ENCODE assay signal across 8 mouse cellular contexts in the genomic region with DNA sequence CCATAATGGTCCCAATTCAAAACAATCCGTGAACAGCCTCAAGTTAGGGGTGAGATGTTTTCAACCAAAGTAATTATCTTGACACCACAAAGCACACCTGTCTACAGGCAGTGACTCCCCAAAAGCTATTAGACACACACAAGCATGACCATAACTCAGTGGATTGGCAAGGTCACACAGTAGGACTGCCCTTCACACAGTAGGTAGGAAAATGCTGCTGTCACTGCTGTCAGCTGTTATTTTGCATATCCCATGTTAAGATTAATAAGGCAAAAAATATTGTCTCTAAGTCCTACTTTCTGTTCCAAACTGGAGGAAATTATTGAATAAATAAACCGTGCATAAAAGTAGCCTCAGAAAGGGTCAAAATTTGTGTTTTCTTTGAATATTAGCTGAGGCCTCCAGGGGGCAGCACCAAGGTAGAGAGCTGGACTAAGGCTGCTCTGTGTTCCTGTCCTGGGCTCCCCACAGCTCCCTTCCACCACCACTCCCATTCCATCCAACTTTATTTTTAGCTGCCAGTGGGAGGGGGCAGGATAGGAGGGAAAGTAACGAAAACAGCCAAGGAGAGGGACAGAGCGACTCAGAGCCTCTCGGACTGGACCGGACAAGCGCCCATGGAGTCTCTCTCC. TPM values are rescaled to one million over a fixed set of nuclear protein-coding genes. Genes with fewer than 3 reads are reported as not detected.
DNase-seq lines count a peak whose midpoint lies in the region; ATAC-seq and TF ChIP-seq lines count a peak whose summit lies in the region.

A gene (plus strand): TSS at position 567 of the 632 bp plus-strand sequence.

- peak within 1 kb of the TSS; percentile 36 for H3K4me2 ChIP-seq in heart, embryonic 14.5 days (ENCODE audit: low read length)
- H3K4me2 ChIP-seq in liver, embryonic 12.5 days = no peak within 1 kb of the TSS
- no peak within 1 kb of the TSS for H3K4me2 ChIP-seq in stomach, embryonic 15.5 days

- no peak within 1 kb of the TSS for H3K27ac ChIP-seq in spleen, adult 2 months (ENCODE audit: insufficient read depth, low read length)
- no peak within 1 kb of the TSS for H3K27ac ChIP-seq in heart, embryonic 14.5 days (replicated peaks in 1 of 2; ENCODE audit: control insufficient read depth in 1 of 2, insufficient read depth in 1 of 2, low read depth in 2 of 2, low read length in 2 of 2)
- no peak within 1 kb of the TSS for H3K27ac ChIP-seq in liver, embryonic 12.5 days
- no peak within 1 kb of the TSS for H3K27ac ChIP-seq in stomach, embryonic 15.5 days

- H3K27me3 ChIP-seq in spleen, adult 2 months (ENCODE audit: control insufficient read depth, insufficient read depth, low read length) = no peaks in the 10 kb centered on the region
- H3K27me3 ChIP-seq in heart, embryonic 14.5 days (ENCODE audit: control insufficient read depth, insufficient read depth, low read length) = no peaks in the 10 kb centered on the region
- no peaks in the 10 kb centered on the region for H3K27me3 ChIP-seq in liver, embryonic 12.5 days (replicated peaks)
- no peaks in the 10 kb centered on the region for H3K27me3 ChIP-seq in stomach, embryonic 15.5 days (replicated peaks)

- TF ChIP-seq POLR2A in spleen, adult 2 months (IDR thresholded peaks at IDR 0.05; ENCODE audit: low read depth, low read length) = no peak

- no peaks in the 10 kb centered on the region for H3K4me1 ChIP-seq in spleen, adult 2 months (ENCODE audit: control insufficient read depth, insufficient read depth, insufficient read length)
- peaks cover 3 to 11% of the 10 kb centered on the region in 2 experiments; a peak in 3 of 4 replicates for H3K4me1 ChIP-seq in heart, embryonic 14.5 days (ENCODE audit: control insufficient read depth in 2 of 2, insufficient read depth in 2 of 2, low read length in 2 of 2)
- no peaks in the 10 kb centered on the region for H3K4me1 ChIP-seq in liver, embryonic 12.5 days
- H3K4me1 ChIP-seq in stomach, embryonic 15.5 days = no peaks in the 10 kb centered on the region

- WGBS in spleen, adult 2 months = 80% methylated on average over 7 of the region's 7 CpGs
- WGBS in heart, embryonic 14.5 days = 34% methylated on average over 7 of the region's 7 CpGs
- 74% methylated on average over 7 of the region's 7 CpGs for WGBS in liver, embryonic 12.5 days (ENCODE audit: insufficient replicate concordance)
- WGBS in stomach, embryonic 15.5 days = 54% methylated on average over 7 of the region's 7 CpGs

- H3K9ac ChIP-seq in heart, embryonic 14.5 days (ENCODE audit: low read length) = peak within 1 kb of the TSS; percentile 22; the same call in 1 of the 2 replicates
- no peak within 1 kb of the TSS for H3K9ac ChIP-seq in liver, embryonic 12.5 days
- no peak within 1 kb of the TSS for H3K9ac ChIP-seq in stomach, embryonic 15.5 days

- H3K36me3 ChIP-seq in spleen, adult 2 months (ENCODE audit: control insufficient read depth, insufficient read depth, low read length) = peaks cover 9% of the 10 kb centered on the region
- peaks cover 38% of the 10 kb centered on the region for H3K36me3 ChIP-seq in heart, embryonic 14.5 days (ENCODE audit: control insufficient read depth, insufficient read depth, low read length)
- H3K36me3 ChIP-seq in liver, embryonic 12.5 days = peaks cover 29% of the 10 kb centered on the region
- H3K36me3 ChIP-seq in stomach, embryonic 15.5 days = peaks cover under 1% of the 10 kb centered on the region; the same call in 1 of the 2 replicates

- H3K4me3 ChIP-seq in spleen, adult 2 months (ENCODE audit: extremely low read depth, insufficient read depth, insufficient read length) = no peak within 1 kb of the TSS
- H3K4me3 ChIP-seq in heart, embryonic 14.5 days (ENCODE audit: control insufficient read depth in 1 of 2, insufficient read depth in 1 of 2, low read depth in 1 of 2, low read length in 2 of 2) = peak within 1 kb of the TSS in 1 of 2 experiments; percentile 4; a peak in 1 of 4 replicates
- no peak within 1 kb of the TSS for H3K4me3 ChIP-seq in liver, embryonic 12.5 days
- no peak within 1 kb of the TSS for H3K4me3 ChIP-seq in stomach, embryonic 15.5 days (replicated peaks)

- no peaks in the 10 kb centered on the region for H3K9me3 ChIP-seq in heart, embryonic 14.5 days (ENCODE audit: control insufficient read depth, low read length)
- H3K9me3 ChIP-seq in liver, embryonic 12.5 days (replicated peaks) = no peaks in the 10 kb centered on the region
- no peaks in the 10 kb centered on the region for H3K9me3 ChIP-seq in stomach, embryonic 15.5 days

- no peak for ATAC-seq in heart, embryonic 14.5 days (ENCODE audit: insufficient number of reproducible peaks, insufficient read depth, low FRiP score, low read depth)
- 0 out of 2 replicates have a peak, but pooled peaks have one; percentile 43 for ATAC-seq in liver, embryonic 12.5 days
- ATAC-seq in stomach, embryonic 15.5 days (ENCODE audit: insufficient read depth, low FRiP score, low read depth) = 0 out of 2 replicates have a peak, but pooled peaks have one; percentile 18

- peak; percentile 19; the same call in 1 of the 2 replicates for TF ChIP-seq CTCF in spleen, adult 2 months (IDR thresholded peaks at IDR 0.05; ENCODE audit: extremely low read depth, insufficient read depth, insufficient read length, insufficient replicate concordance)

- peak; percentile 39 to 47 for DNase-seq in cerebellum, adult 18-20 months
- DNase-seq in cerebellum, postnatal 4 days (ENCODE audit: low spot score in 2 of 2) = no peak
- peak in 1 of 2 experiments; percentile 31 for DNase-seq in spleen, adult 2 months (ENCODE audit: low read depth in 1 of 2, low spot score in 2 of 2)
- DNase-seq in spleen, adult 12 weeks (ENCODE audit: low spot score) = no peak
- peak; percentile 68 for DNase-seq in embryo, embryonic 10.5 days (ENCODE audit: low spot score)

RNA-seq across cellular contexts. Expression of the gene that starts here (rescaled TPM):
- polyA plus RNA-seq in spleen, adult 2 months (2012; rRNA removed) = 1.1 and 1.3 TPM in 2 replicates
- polyA plus RNA-seq in heart, embryonic 14.5 days (2014; fragmentation: Nextera tagmentation; extraction: Ambion mirVana) = 1.3 TPM in 2 replicates
- polyA plus RNA-seq in liver, embryonic 12.5 days (2016; fragmentation: Nextera tagmentation; extraction: Ambion mirVana) = 0.25 and 0.30 TPM in 2 replicates
- 0.80 and 0.83 TPM in 2 replicates for polyA plus RNA-seq in stomach, embryonic 15.5 days (2015; fragmentation: Nextera tagmentation; extraction: Ambion mirVana)

Comparison
In these comparisons a context has a peak if more than half of its experiments do, and no peak if none do; other contexts are left out.
1. DNase-seq: peak in cerebellum, adult 18-20 months (2 of 2) and embryo, embryonic 10.5 days (single experiment); none in cerebellum, postnatal 4 days (0 of 2) and spleen, adult 12 weeks (single experiment).
2. Peak in ATAC-seq in liver, embryonic 12.5 days; RNA of the gene not detected or under 1 TPM.
3. Peak in ATAC-seq in stomach, embryonic 15.5 days; RNA of the gene not detected or under 1 TPM.